Mouse (Mus musculus) testis, adult 2 months (tissue): ENCODE measurements around the gene Zfp775.

Experiments
- CTCF ChIP-seq: fragments of 200-500 bp; IDR thresholded peaks from 2 replicates; pipeline ENCODE4 v1.5.1; 2012; ENCODE audit warnings: low read depth, mild to moderate bottlenecking, inconsistent platforms, low read length, moderate library complexity; ENCODE audit not compliant: control insufficient read depth, insufficient read depth, insufficient replicate concordance
- POLR2A ChIP-seq: fragments of 200-500 bp; IDR thresholded peaks from 2 replicates; pipeline ENCODE4 v1.6.1; 2012; ENCODE audit warnings: low read depth, mild to moderate bottlenecking, inconsistent platforms, low read length, moderate library complexity; ENCODE audit not compliant: control insufficient read depth

DNA sequence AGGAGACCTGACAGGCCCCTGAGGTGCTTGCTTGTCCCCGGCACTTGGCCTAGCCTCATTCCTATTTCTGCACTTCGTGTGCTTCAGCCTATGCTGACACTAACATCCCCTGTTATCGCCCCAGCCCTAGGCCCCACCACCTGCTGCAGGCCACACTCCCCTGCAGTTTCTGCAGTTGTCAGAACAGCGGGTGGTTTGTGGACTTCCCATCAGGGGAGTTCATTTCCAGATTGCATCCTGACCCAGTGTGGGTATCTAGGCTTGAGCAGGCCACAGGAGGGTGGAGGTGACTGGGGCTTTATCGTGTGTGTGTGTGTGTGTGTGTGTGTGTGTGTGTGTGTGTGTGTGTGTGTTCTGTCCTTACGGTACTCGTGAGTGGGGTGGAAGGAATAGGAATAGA lies 7.6 kb downstream of the Zfp775 start:
- TF ChIP-seq CTCF (no peak), POLR2A (no peak)
